Mouse (Mus musculus): ENCODE data around the gene Trip4. TPM values are rescaled to one million over a fixed set of nuclear protein-coding genes. Genes with fewer than 3 reads are reported as not detected.

Gene Trip4
- total RNA-seq, 2 experiments from 2014 or later, result 9.2 to 10.1 TPM

DNA sequence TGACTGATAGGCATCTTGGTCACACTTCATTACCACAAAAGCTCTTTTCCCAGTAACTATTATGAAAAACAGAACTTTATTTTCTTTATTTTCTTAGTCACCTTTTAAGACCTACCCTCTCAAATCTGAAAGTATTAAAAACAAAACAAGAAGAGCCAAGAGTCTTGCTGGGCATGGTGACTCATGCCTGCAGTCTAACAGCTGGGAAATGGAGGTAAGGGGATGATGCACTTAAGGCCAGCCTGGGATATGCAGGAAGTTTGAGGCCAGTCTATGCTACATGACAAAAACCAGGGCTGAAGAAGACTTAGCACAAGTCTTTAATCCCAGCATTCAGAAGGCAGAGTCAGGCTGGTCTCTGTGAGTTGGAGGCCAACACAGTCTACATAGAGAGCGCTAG, 68.8 kb downstream of the Trip4 start:
- ATAC-seq (replicated peaks; ENCODE audit: low FRiP score, poor library complexity, severe bottlenecking), result no peak

DNA sequence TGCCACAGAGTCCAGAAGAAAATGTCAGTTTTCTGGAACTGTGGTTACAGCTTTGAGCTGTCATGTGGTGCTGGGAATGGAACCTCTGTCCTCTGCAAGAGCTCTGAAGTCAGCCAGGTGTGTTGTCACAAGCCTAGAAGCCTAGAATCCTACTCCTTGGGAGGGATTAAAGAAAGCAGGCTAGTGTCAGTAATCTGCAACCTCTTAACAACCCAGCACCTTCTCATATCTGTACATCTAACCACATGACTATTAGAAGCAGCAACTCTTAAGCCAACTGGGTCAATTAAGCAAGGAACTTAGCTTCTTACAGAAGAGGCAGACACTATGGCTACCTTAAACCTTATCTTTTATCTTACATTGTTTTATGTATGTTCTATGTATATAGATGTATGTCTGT, 71.7 kb downstream of the Trip4 start:
- no peak for ATAC-seq (replicated peaks; ENCODE audit: low FRiP score, poor library complexity, severe bottlenecking)

DNA sequence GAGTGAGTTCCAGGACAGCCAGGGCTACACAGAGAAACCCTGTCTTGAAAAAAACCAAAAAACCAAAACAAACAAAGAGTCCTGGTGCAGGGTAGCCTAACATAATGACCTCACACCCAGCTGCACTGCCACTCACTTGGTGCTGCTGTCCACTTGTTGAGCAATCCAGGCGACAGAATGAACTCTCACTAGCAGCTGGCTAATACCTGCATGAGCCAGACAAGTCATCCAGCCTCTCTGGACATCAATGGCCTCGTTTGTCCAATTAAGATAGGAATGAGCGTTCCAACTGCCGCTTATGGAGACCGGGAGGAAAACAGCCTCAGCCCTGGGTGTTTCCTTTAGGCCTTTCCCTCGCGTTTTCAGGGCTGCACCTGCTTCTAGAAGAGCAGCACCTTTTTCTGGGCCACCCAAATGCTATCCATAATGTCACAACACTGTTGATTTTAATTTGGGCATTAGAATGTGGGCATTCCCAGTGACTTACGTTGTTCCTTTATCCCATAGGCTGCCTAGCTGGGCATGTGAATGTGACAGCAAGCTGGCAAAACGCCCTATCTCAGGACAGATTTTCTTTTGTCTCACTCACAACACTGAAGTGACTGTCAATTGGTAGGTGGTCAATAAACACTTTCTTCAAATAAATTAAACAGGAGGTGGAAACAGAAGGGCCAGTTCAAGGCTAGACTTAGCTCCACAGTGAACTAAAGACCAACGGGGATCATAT, 73.8 kb downstream of the Trip4 start:
- ATAC-seq (replicated peaks; ENCODE audit: low FRiP score, poor library complexity, severe bottlenecking), result no peak

DNA sequence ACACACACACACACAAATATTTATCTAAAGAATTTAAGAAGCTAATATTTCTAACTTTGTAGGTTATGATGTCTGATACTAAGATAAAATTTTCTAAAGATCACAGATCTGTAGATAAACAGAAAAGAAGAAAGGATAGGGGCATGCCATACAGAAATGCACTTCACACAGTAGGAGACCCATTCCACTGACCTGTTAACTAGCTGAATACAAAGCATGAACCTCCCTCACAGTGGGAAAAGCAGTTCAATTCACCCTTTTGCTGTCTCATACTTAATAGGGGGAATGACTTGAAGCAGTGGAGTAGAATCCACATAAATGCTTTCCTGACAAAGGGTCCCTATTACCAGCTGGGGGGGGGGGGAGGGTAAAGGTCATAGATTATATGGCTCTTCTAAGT, 75.0 kb downstream of the Trip4 start:
- no peak for ATAC-seq (replicated peaks; ENCODE audit: low FRiP score, poor library complexity, severe bottlenecking)

DNA sequence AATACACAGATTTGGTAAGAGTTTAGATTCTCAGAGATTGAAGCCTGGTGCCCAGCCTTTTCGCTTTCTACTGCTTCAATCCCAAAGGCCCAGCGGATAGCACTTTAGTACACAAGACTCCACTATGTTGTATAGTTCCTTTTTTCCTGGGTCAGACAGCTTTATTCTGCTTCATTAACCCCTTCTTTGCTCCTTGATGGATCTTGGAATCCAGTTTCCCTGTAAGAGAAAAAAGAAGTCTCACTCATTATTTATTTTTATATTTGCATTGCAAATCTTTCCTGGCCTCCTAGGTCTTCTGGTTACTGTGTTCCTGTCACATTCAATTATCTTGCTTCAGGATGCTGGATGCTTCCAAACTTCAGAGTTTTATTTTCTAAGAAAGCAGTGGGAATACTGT, 75.4 kb downstream of the Trip4 start:
- ATAC-seq (replicated peaks; ENCODE audit: low FRiP score, poor library complexity, severe bottlenecking), result no peak

DNA sequence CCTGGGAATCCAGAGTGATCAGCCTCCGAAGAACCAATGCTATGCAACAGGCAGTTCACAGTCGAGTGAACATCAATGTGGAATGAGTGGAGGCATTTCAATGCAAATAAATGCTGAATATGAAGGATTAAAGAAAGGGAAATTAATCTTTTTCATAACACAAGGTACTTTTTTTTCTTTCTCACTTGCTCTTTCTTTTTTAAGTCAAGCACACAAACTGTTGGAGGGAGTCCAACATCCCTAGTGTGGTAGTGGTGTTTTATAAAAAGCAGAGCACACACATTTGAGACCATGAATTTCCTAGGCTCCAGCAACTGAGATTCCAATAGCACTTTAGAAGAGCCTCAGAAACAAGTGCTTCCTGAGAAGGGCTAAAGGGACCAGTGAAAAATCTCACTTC, 76.6 kb downstream of the Trip4 start:
- ATAC-seq (replicated peaks; ENCODE audit: low FRiP score, poor library complexity, severe bottlenecking), result no peak

DNA sequence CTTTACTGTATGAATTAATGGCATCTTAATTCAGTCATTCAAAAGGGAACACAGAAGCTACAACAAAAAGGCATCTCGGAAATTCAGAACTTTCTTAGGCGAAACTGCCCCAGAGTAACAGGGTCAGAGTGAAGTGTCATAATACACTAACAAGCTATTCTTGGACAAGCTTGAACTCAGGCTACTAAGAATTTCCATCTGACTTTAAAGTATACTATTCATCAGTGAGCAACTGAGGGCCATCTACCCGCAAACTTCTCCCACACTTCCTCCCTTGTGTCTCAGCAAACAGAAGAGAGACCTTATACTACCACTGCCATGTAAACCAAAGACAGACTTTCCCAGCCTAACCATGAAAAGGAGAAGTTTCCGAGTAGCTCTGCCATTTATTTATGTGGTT, 77.4 kb downstream of the Trip4 start:
- no peak for ATAC-seq (replicated peaks; ENCODE audit: low FRiP score, poor library complexity, severe bottlenecking)

DNA sequence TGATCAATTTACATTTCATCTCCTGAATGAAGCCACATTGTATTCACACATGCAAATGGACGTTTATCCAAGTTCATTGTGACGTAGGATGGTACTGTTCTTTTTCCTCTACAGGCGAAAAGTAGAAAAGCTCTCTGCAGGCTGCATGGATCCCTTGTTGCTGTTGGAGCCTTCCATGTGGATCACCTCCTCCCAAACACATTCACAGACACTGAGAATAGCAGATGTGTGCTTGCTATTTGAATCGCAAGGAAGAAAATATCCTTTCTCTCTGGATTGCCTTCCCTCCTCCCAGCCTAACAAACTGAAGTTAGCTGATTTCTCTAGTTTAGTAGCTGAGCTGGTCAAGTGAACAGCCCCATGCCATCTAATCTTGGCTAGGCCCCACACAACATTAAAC, 78.3 kb downstream of the Trip4 start:
- no peak for ATAC-seq (replicated peaks; ENCODE audit: low FRiP score, poor library complexity, severe bottlenecking)

DNA sequence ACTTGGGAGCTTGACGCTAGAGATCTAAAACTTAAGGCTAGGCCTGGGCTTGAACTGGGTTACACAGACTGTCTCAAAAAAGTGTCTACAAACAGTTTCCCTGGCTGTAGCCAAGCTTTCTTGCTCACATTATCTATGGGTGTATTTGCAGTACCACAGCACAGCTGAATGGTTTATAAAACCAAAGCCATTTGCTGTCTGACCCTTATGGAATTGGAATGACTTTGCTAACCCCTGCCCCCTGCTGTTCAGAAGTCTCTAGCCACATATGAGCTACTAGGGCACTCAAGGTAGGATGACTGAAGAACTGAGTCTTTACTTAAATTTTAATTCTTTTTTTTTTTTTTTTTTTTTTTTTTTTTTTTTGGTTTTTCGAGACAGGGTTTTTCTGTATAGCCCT, 79.2 kb downstream of the Trip4 start:
- ATAC-seq (replicated peaks; ENCODE audit: low FRiP score, poor library complexity, severe bottlenecking), result no peak

DNA sequence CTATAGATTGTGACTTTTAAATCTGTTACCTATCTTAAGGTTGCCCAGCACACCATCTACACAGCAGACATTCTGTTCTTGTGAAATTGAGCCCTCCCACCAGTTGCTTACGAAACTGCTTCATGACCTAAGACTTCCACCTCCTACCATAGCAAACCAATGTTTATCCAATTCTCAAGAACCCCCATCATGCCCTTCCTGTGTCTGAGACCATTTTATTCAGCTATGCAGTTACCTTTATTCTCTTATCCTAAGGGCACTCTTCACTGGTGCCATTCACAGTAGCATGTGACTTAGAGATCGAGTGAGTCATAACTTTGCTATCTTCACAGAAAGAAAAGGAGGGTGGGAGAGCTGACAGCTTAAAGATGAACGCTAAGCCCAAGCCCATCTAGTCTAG, 80.1 kb downstream of the Trip4 start:
- no peak for ATAC-seq (replicated peaks; ENCODE audit: low FRiP score, poor library complexity, severe bottlenecking)

DNA sequence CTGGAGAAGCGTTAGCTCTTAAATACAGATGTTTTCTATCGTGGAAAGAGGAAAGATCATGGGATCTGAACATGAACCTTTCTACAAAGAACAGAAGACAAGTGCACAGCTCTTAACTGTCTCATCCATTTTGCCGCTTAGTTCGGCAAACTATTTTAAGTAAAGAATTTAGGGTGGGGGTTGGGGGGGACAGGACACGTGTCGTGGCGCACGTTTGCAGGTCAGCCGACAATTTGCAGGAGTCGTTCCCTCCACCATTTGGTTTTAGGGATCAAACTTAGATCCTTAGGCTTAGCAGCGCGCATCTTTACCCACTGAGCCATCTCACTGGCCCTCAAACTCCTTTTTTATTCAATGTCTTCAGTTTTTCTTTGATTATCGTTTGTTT, 80.6 kb downstream of the Trip4 start:
- no peak for ATAC-seq (replicated peaks; ENCODE audit: low FRiP score, poor library complexity, severe bottlenecking)

DNA sequence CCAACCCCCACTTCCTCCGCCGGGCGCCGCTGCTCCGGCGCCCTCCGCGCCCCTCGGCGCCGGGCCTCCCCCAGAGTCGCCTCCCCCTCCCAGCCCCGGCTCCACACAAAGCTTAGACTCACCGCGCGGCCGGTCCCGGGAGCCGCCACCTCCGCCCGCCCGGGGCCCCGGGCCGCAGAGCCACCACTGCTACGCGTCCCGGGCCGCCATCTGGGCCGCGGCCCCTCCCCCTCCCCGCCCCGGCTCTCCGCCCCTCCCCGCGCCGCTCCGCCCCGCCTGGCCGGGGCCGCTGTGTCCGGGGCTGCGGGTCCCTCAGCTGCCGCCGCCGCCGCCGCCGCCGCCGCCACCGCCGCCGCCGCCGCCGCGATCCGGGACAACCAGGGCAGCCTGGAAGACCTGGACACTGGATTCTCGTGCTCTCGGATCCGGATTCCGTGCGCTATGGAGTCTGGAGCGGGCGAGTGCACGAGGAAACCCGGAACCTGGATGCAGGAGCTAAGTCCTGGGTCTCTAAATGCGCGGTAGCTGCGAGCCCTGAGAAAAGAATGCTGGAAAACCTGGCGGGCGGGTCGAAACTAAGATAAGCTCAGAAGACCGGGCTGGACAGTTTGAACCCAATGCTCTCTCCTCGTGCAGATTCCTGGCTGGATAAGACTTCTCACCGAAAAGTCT, 81.1 kb downstream of the Trip4 start, which contains the start of gene Zfp609:
Gene Zfp609 (minus strand): TSS at position 221 of the 672 bp plus-strand sequence.
- peak; percentile 75 for ATAC-seq (replicated peaks; ENCODE audit: low FRiP score, poor library complexity, severe bottlenecking)

DNA sequence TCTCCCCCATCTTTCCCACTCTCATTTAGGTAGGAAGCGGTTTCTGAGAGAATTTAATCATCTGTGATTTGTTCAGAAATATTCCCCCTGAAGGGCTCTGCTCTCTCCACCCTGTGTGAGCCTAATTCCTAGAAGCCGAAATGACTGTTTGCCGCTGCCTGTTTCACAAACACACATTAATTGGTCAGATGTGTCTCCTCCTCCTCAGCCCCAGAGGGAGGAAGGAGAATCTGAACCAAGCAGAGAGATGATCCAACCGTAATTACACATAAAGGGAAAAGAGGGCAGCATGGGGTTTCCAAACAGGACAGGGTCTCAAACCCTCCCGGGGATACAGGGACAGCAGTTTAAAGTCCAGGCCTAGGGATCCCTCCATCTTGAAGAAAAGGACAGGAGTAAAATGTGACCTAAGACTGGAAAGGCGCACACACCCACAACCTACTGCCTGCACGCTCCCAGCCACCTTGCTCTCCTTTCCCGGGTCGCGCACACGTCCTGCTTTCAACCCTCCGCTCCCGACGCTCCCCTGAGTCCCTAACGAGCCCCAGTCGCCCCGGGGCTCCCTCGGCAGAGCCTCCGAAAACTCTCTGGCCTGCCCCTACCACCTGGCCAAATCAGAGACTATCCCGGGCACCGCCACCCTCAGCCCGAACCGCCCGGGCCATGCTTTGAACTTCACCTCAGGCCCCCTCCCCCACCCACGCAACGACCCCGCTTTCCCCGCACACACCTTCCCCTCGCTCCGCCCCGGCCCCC, 81.8 kb downstream of the Trip4 start:
- peak; percentile 63 for ATAC-seq (replicated peaks; ENCODE audit: low FRiP score, poor library complexity, severe bottlenecking)

DNA sequence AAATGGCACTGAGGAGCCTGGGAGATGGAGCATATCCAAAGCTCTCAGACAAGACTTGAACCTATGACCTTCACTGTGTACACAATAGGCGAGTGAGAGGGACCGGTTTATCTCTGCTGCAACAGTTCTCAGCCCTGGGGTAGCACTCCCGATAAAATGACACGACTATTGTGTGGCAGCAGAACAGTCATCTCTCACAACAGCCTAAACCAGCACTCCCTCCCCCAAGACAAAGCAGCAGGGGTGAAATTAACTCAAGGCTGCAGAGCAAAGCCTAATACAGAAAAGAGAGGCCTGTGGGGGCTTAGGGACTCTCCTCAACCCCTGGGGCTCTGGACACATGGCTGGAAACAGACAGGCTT, 82.4 kb downstream of the Trip4 start:
- 0 out of 2 replicates have a peak, but pooled peaks have one; percentile 18 for ATAC-seq (replicated peaks; ENCODE audit: low FRiP score, poor library complexity, severe bottlenecking)

DNA sequence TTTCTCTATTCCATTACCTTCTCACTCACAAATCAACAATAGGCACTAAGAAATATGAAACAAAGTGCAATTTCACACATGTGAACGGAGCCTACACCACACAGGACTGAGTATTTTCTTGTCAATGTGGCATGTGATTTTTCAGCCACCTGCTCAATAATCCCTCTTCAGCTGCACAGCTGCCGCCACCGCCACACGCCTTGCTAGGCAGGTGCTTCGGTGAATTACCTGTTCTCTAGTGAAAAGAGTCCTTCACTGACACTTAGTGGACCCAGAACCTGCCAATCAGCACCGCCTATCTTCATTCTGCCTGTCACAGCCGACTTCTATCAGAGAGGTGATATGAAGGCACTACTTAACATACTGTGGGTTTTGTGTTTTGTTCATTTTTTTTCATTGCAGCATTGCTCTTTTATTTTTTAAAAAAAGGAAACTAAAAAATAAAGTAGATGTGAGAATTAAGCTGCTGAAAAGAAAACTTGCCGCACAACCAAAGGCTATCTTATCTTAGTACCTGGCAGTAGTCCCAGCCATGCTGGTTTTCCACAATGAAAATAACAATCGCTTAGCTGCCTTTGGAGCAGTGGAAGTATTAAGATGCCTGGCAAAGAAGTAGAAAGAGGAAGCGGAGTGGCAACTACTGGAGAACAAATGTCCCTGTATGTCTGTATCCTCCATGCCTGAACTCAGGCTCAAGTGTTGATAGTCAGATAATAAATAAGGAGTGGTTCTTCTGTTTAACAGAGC, 84.7 kb downstream of the Trip4 start:
- ATAC-seq (replicated peaks; ENCODE audit: low FRiP score, poor library complexity, severe bottlenecking), result no peak

DNA sequence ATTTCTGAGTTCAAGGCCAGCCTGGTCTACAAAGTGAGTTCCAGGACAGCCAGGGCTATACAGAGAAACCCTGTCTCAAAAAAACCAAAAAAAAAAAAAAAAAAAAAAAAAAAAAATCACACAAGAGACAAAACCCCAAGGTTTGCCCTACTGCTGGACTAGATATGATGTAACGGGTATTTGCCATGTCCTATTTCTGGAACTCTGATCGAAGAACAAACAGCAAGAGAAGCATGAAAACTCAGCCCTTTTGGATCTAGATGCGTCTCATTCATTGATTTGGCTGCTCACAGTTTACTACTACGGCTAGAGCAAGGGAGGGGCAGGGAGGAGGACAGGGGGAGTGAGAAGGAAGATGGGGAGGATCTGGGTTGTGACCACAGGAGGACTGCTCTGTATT, 86.6 kb downstream of the Trip4 start:
- ATAC-seq (replicated peaks; ENCODE audit: low FRiP score, poor library complexity, severe bottlenecking), result no peak

DNA sequence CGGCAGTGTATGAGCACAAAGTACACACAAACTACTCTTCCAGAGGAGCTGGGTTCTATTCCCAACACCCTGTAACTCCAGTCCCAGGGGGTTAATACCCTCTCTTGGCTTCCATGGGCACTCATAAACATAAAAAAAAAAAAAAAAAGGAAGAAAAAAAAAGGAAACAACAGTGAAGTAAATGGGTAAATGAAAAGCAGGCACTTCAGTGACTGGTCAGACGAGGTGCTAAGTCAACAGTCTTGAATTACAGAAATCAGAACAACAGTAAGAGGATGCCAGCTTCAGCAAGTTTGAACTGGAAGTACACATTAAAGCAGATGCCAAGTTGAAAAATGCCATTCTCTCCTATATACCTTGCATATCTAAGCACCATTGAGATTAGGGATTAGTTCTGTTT, 88.3 kb downstream of the Trip4 start:
- no peak for ATAC-seq (replicated peaks; ENCODE audit: low FRiP score, poor library complexity, severe bottlenecking)

DNA sequence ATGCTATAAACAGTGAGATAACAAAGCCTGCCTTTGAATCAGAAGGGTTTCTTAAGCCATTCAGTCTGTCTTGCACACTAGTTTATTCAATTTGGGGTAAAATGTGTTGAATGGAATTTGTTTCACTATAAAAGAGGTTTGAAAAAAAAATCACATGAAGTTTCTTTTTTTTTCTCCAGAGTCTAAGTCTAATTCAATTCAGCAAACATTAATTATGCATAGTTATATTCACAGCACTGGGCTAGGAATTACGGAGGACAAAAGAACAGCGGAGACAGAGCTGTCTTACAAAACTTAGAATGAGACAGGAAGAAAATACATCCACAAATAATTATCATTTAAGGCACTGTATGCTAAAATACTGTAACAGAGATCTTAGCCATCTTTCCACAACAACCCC, 90.2 kb downstream of the Trip4 start:
- ATAC-seq (replicated peaks; ENCODE audit: low FRiP score, poor library complexity, severe bottlenecking), result no peak

DNA sequence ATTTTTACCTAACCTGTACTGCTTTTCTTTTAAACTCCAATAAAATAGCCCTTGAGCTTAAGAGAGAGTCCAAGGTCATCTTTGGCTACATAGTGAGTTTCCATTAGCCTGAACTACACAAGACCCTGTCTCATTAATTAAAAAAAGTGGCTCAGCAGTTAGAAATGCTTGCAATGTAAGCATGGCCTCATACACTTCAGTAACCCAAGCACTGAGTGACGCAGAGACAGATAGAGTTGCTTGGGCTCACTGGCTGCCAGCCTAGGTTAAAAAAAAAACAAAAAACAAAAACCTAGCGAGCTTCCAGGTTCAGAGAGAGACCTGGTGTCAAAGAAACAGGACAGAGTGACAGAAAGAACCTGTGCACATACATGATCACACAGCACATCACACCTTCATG, 95.8 kb downstream of the Trip4 start:
- no peak for ATAC-seq (replicated peaks; ENCODE audit: low FRiP score, poor library complexity, severe bottlenecking)

DNA sequence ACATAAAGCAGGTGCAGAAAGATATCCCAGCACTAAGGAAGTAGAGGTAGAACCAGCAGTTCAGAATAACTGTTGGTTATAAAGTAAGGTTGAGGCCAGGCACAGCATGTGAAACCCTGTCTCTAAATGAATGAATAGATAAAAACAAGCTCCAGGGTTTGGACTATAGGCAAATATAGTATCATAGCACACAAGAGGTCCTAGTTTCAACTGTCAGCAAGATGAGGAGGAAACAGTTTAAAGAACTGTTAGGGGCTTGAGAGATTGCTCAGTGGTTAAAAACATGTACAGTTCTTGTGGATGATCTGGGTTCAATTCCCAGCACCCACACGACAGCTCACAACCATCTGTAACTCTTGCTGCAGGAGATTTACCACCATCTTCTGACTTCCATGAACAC, 96.8 kb downstream of the Trip4 start:
- ATAC-seq (replicated peaks; ENCODE audit: low FRiP score, poor library complexity, severe bottlenecking), result no peak

Measured in erythroid progenitor cell, adult 5-6 weeks (primary cell).